Mouse (Mus musculus) kidney, adult 2 months (tissue): Measurements from ENCODE around the gene Eif3g. TPM values are rescaled to one million over a fixed set of nuclear protein-coding genes. Genes with fewer than 3 reads are reported as not detected.

Source experiments
- DNase-seq: peaks from one replicate; pipeline ENCODE4 v3.0.0; 2021
- H3K27ac ChIP-seq: fragments of 200-500 bp; 2 replicates; pipeline ENCODE4 v1.5.1; 2012; ENCODE audit warnings: low read depth, low read length, control low read depth, inconsistent platforms; ENCODE audit not compliant: insufficient read depth
- H3K27me3 ChIP-seq: fragments of 200-500 bp; replicated peaks from 2 replicates; pipeline ENCODE4 v1.6.1; 2012; ENCODE audit warnings: mild to moderate bottlenecking, moderate library complexity, low read length, inconsistent platforms; ENCODE audit not compliant: control insufficient read depth, insufficient read depth
- H3K36me3 ChIP-seq: fragments of 200-500 bp; 2 replicates; pipeline ENCODE4 v1.6.1; 2012; ENCODE audit warnings: mild to moderate bottlenecking, moderate library complexity, low read length, inconsistent platforms; ENCODE audit not compliant: control insufficient read depth, insufficient read depth
- H3K4me1 ChIP-seq: fragments of 200-500 bp; 2 replicates; pipeline ENCODE4 v1.6.1; 2011; ENCODE audit warnings: low read length; ENCODE audit not compliant: control insufficient read depth, insufficient read depth
- H3K4me3 ChIP-seq: fragments of 200-500 bp; 2 replicates; pipeline ENCODE4 v1.5.1; 2011; ENCODE audit warnings: mild to moderate bottlenecking, low read depth, low read length, control low read depth; ENCODE audit not compliant: insufficient read depth
- CTCF ChIP-seq: fragments of 200-500 bp; conservative IDR thresholded peaks from 2 replicates; pipeline ENCODE4 v1.5.1; 2011; ENCODE audit warnings: low read depth, mild to moderate bottlenecking, control low read depth, low read length, moderate library complexity, mixed read lengths; ENCODE audit not compliant: insufficient read depth, insufficient read length
- POLR2A ChIP-seq: fragments of 200-500 bp; IDR thresholded peaks from one replicate; pipeline ENCODE4 v1.6.1; 2011; ENCODE audit warnings: low read depth, low read length, control low read depth
- WGBS: fragments of 180-500 bp; shearing (Covaris S2); methylation state at CpG from one replicate; pipeline ENCODE4 v1.1.7; 2018; 5-methylcytosine and 5-hydroxymethylcytosine counted together
- polyA plus RNA-seq: library from polyadenylated mRNA; depleted of rRNA; stranded (reverse); fragments of >200 nt; gene quantifications from 2 replicates; pipeline ENCODE4 v1.2.3, GENCODE M21; 2012; rRNA removed

Gene Eif3g
- polyA plus RNA-seq, 1 experiment: 116 TPM

- no peak for DNase-seq
- no peaks in the 10 kb centered on the region for H3K36me3 ChIP-seq
- H3K27me3 ChIP-seq: no peaks in the 10 kb centered on the region
- TF ChIP-seq POLR2A: no peak
- H3K4me3 ChIP-seq: peak overlapping the region; percentile 73
- no peak overlapping the region for H3K27ac ChIP-seq
- WGBS: 8% methylated on average over 19 of the region's 19 CpGs
- H3K4me1 ChIP-seq: no peaks in the 10 kb centered on the region
Observed at GRCm38 (mm10) chr9:20869246-20869645, 29.2 kb downstream of the Eif3g start.

- Histone ChIP-seq H3K4me1 (no peaks in the 10 kb centered on the region), H3K27ac (no peak within 1 kb of the TSS), H3K27me3 (no peaks in the 10 kb centered on the region), H3K36me3 (no peaks in the 10 kb centered on the region), H3K4me3 (peak within 1 kb of the TSS; percentile 73)
- WGBS: 5% methylated on average over 53 of the region's 53 CpGs
- TF ChIP-seq CTCF (no peak), POLR2A (no peak)
- peak; percentile 62 for DNase-seq
Observed at GRCm38 (mm10) chr9:20868448-20869001, 29.9 kb downstream of the Eif3g start, which contains the start of gene A230050P20Rik. A230050P20Rik (plus strand) TSS chr9:20868642.

GRCm38 (mm10) chr9:20866879-20867278, 31.5 kb downstream of the Eif3g start:
- TF ChIP-seq POLR2A: no peak
- TF ChIP-seq CTCF: no peak
- no peak for DNase-seq
- Histone ChIP-seq H3K4me1 (no peaks in the 10 kb centered on the region), H3K4me3 (no peak overlapping the region), H3K27me3 (no peaks in the 10 kb centered on the region), H3K36me3 (no peaks in the 10 kb centered on the region), H3K27ac (no peak overlapping the region)
- WGBS: 51% methylated on average over 3 of the region's 3 CpGs

GRCm38 (mm10) chr9:20862225-20862624, 36.2 kb downstream of the Eif3g start:
- WGBS: 36% methylated on average over 4 of the region's 4 CpGs
- no peak for DNase-seq
- TF ChIP-seq CTCF: no peak
- no peak for TF ChIP-seq POLR2A

GRCm38 (mm10) chr9:20861821-20862220, 36.6 kb downstream of the Eif3g start:
- no peak overlapping the region for H3K27ac ChIP-seq
- H3K36me3 ChIP-seq: no peaks in the 10 kb centered on the region
- DNase-seq: no peak
- H3K4me3 ChIP-seq: no peak overlapping the region
- 7% methylated on average over 4 of the region's 4 CpGs for WGBS
- no peaks in the 10 kb centered on the region for H3K4me1 ChIP-seq
- TF ChIP-seq CTCF (peak; percentile 56), POLR2A (no peak)
- H3K27me3 ChIP-seq: no peaks in the 10 kb centered on the region

More at GRCm38 (mm10) chr9:20862225-20862624, 36.2 kb downstream of the Eif3g start:
- H3K4me3 ChIP-seq: no peak overlapping the region
- H3K4me1 ChIP-seq: no peaks in the 10 kb centered on the region
- no peaks in the 10 kb centered on the region for H3K27me3 ChIP-seq
- no peak overlapping the region for H3K27ac ChIP-seq
- H3K36me3 ChIP-seq: no peaks in the 10 kb centered on the region

GRCm38 (mm10) chr9:20859926-20860325, 38.5 kb downstream of the Eif3g start:
- H3K4me1 ChIP-seq: no peaks in the 10 kb centered on the region
- 51% methylated on average over 6 of the region's 6 CpGs for WGBS
- H3K27me3 ChIP-seq: no peaks in the 10 kb centered on the region
- H3K36me3 ChIP-seq: no peaks in the 10 kb centered on the region
- TF ChIP-seq CTCF (no peak), POLR2A (no peak)
- H3K4me3 ChIP-seq: no peak overlapping the region
- DNase-seq: no peak
- H3K27ac ChIP-seq: no peak overlapping the region

GRCm38 (mm10) chr9:20857131-20857530, 41.3 kb downstream of the Eif3g start:
- TF ChIP-seq CTCF: 0 out of 2 replicates have a peak, but pooled peaks have one; percentile 14
- TF ChIP-seq POLR2A: no peak
- peak; percentile 49 for DNase-seq
- 5% methylated on average over 6 of the region's 6 CpGs for WGBS
- Histone ChIP-seq H3K27ac (no peak overlapping the region), H3K36me3 (no peaks in the 10 kb centered on the region), H3K4me3 (no peak overlapping the region), H3K27me3 (no peaks in the 10 kb centered on the region), H3K4me1 (no peaks in the 10 kb centered on the region)

GRCm38 (mm10) chr9:20850179-20850578, 48.2 kb downstream of the Eif3g start:
- no peak for DNase-seq
- Histone ChIP-seq H3K4me1 (no peaks in the 10 kb centered on the region), H3K27ac (no peak overlapping the region), H3K36me3 (no peaks in the 10 kb centered on the region), H3K27me3 (no peaks in the 10 kb centered on the region), H3K4me3 (no peak overlapping the region)
- 86% methylated on average over 2 of the region's 2 CpGs for WGBS
- TF ChIP-seq POLR2A (no peak), CTCF (no peak)

Other genes with a start within 250 kb of the Eif3g start
- gene Pin1, start 246.5 kb downstream of the Eif3g start, polyA plus RNA-seq: 18.3 and 18.9 TPM in 2 replicates
- gene Olfm2, start 152.3 kb downstream of the Eif3g start, polyA plus RNA-seq: 2.0 and 2.3 TPM in 2 replicates
- 2.1 and 3.0 TPM in 2 replicates for gene Col5a3, start 83.6 kb downstream of the Eif3g start, polyA plus RNA-seq
- gene Rdh8, start 80.1 kb downstream of the Eif3g start, polyA plus RNA-seq: not detected in 2 replicates
- gene A230050P20Rik, start 30.0 kb downstream of the Eif3g start, polyA plus RNA-seq: 31.7 and 40.3 TPM in 2 replicates
- 3.6 and 4.0 TPM in 2 replicates for gene Angptl6, start 18.9 kb downstream of the Eif3g start, polyA plus RNA-seq
- 28.3 and 31.2 TPM in 2 replicates for gene Ppan, start 10.4 kb downstream of the Eif3g start, polyA plus RNA-seq
- gene Dnmt1, start 61.3 kb upstream of the Eif3g start, polyA plus RNA-seq: 12.1 and 12.5 TPM in 2 replicates
- gene S1pr2, start 78.2 kb upstream of the Eif3g start, polyA plus RNA-seq: 3.5 and 4.0 TPM in 2 replicates
- 175 and 213 TPM in 2 replicates for gene Mrpl4, start 104.1 kb upstream of the Eif3g start, polyA plus RNA-seq
- 23.4 and 25.9 TPM in 2 replicates for gene Icam1, start 117.4 kb upstream of the Eif3g start, polyA plus RNA-seq
- gene Icam4, start 130.8 kb upstream of the Eif3g start, polyA plus RNA-seq: 1.2 and 1.4 TPM in 2 replicates
- gene Icam5, start 133.4 kb upstream of the Eif3g start, polyA plus RNA-seq: 0.34 and 0.49 TPM in 2 replicates
- 0.38 TPM in 1 of 2 replicates, not detected in the other for gene Zglp1, start 168.5 kb upstream of the Eif3g start, polyA plus RNA-seq
- 0.20 and 0.27 TPM in 2 replicates for gene Gm49373, start 174.5 kb upstream of the Eif3g start, polyA plus RNA-seq
- gene Fdx1l, start 175.0 kb upstream of the Eif3g start, polyA plus RNA-seq: 59.8 and 67.0 TPM in 2 replicates
- 1.1 and 2.6 TPM in 2 replicates for gene Gm38431, start 193.4 kb upstream of the Eif3g start, polyA plus RNA-seq
- gene Raver1, start 193.4 kb upstream of the Eif3g start, polyA plus RNA-seq: 45.8 and 47.3 TPM in 2 replicates
- gene Tyk2, start 232.6 kb upstream of the Eif3g start, polyA plus RNA-seq: 17.0 and 19.0 TPM in 2 replicates